Mouse (Mus musculus): ENCODE results near the gene Il17rd. TPM values are rescaled to one million over a fixed set of nuclear protein-coding genes. Genes with fewer than 3 reads are reported as not detected.

Il17rd gene
- polyA plus RNA-seq, 1 experiment from 2014 or later = 1.1 TPM

GRCm38 (mm10) chr14:27048231-27048956 is 9.7 kb downstream of the Il17rd start:
- 0 out of 2 replicates have a peak, but pooled peaks cover 8% of the 10 kb centered on the region for H3K4me1 ChIP-seq (replicated peaks; ENCODE audit: control insufficient read depth, insufficient read depth)
- no peaks in the 10 kb centered on the region for H3K27me3 ChIP-seq (ENCODE audit: control insufficient read depth, insufficient read depth, low read length)
- H3K36me3 ChIP-seq (ENCODE audit: control insufficient read depth, insufficient read depth, low read length) = no peaks in the 10 kb centered on the region
- WGBS = 76% methylated on average over 8 of the region's 8 CpGs
- H3K27ac ChIP-seq (replicated peaks) = no peak overlapping the region
- H3K4me2 ChIP-seq (replicated peaks; ENCODE audit: low read depth) = no peak overlapping the region
- no peak overlapping the region for H3K9ac ChIP-seq (ENCODE audit: low read length)
- H3K9me3 ChIP-seq (ENCODE audit: control insufficient read depth, low read length) = no peaks in the 10 kb centered on the region
- TF ChIP-seq CTCF (IDR thresholded peaks at IDR 0.05; ENCODE audit: low read depth) (no peak), EP300 (optimal IDR thresholded peaks at IDR 0.05) (no peak)
- H3K4me3 ChIP-seq (ENCODE audit: low read depth, low read length) = no peak overlapping the region
- ATAC-seq (ENCODE audit: low FRiP score, low TSS enrichment) (no peak), DNase-seq (ENCODE audit: low spot score) (no peak)

GRCm38 (mm10) chr14:27050043-27050442 is 11.3 kb downstream of the Il17rd start:
- 0 out of 2 replicates have a peak, but pooled peaks cover under 1% of the 10 kb centered on the region for H3K4me1 ChIP-seq (replicated peaks; ENCODE audit: control insufficient read depth, insufficient read depth)
- ATAC-seq (ENCODE audit: low FRiP score, low TSS enrichment) (no peak), DNase-seq (ENCODE audit: low spot score) (no peak)
- WGBS = 63% methylated on average over 9 of the region's 9 CpGs
- H3K4me2 ChIP-seq (replicated peaks; ENCODE audit: low read depth) = no peak overlapping the region
- H3K9ac ChIP-seq (ENCODE audit: low read length) = no peak overlapping the region
- no peaks in the 10 kb centered on the region for H3K27me3 ChIP-seq (ENCODE audit: control insufficient read depth, insufficient read depth, low read length)
- no peaks in the 10 kb centered on the region for H3K36me3 ChIP-seq (ENCODE audit: control insufficient read depth, insufficient read depth, low read length)
- no peak overlapping the region for H3K4me3 ChIP-seq (ENCODE audit: low read depth, low read length)
- TF ChIP-seq EP300 (optimal IDR thresholded peaks at IDR 0.05) (no peak), CTCF (IDR thresholded peaks at IDR 0.05; ENCODE audit: low read depth) (no peak)
- no peaks in the 10 kb centered on the region for H3K9me3 ChIP-seq (ENCODE audit: control insufficient read depth, low read length)
- H3K27ac ChIP-seq (replicated peaks) = no peak overlapping the region

GRCm38 (mm10) chr14:27050560-27051510 is 12.1 kb downstream of the Il17rd start:
- TF ChIP-seq CTCF (IDR thresholded peaks at IDR 0.05; ENCODE audit: low read depth) = no peak
- TF ChIP-seq EP300 (optimal IDR thresholded peaks at IDR 0.05) = no peak
- no peaks in the 10 kb centered on the region for H3K4me1 ChIP-seq (replicated peaks; ENCODE audit: control insufficient read depth, insufficient read depth)
- DNase-seq (ENCODE audit: low spot score) = no peak
- no peaks in the 10 kb centered on the region for H3K9me3 ChIP-seq (ENCODE audit: control insufficient read depth, low read length)
- no peaks in the 10 kb centered on the region for H3K27me3 ChIP-seq (ENCODE audit: control insufficient read depth, insufficient read depth, low read length)
- no peak overlapping the region for H3K9ac ChIP-seq (ENCODE audit: low read length)
- no peak overlapping the region for H3K4me2 ChIP-seq (replicated peaks; ENCODE audit: low read depth)
- no peaks in the 10 kb centered on the region for H3K36me3 ChIP-seq (ENCODE audit: control insufficient read depth, insufficient read depth, low read length)
- 53% methylated on average over 18 of the region's 18 CpGs for WGBS
- no peak overlapping the region for H3K4me3 ChIP-seq (ENCODE audit: low read depth, low read length)
- H3K27ac ChIP-seq (replicated peaks) = no peak overlapping the region
- ATAC-seq (ENCODE audit: low FRiP score, low TSS enrichment) = no peak

GRCm38 (mm10) chr14:27051511-27051895 is 12.8 kb downstream of the Il17rd start:
- Histone ChIP-seq H3K27me3 (ENCODE audit: control insufficient read depth, insufficient read depth, low read length) (no peaks in the 10 kb centered on the region), H3K36me3 (ENCODE audit: control insufficient read depth, insufficient read depth, low read length) (no peaks in the 10 kb centered on the region), H3K4me1 (replicated peaks; ENCODE audit: control insufficient read depth, insufficient read depth) (no peaks in the 10 kb centered on the region), H3K9ac (ENCODE audit: low read length) (no peak overlapping the region), H3K27ac (replicated peaks) (no peak overlapping the region), H3K4me3 (ENCODE audit: low read depth, low read length) (no peak overlapping the region), H3K4me2 (replicated peaks; ENCODE audit: low read depth) (no peak overlapping the region), H3K9me3 (ENCODE audit: control insufficient read depth, low read length) (no peaks in the 10 kb centered on the region)
- 63% methylated on average over 5 of the region's 5 CpGs for WGBS
- no peak for TF ChIP-seq EP300 (optimal IDR thresholded peaks at IDR 0.05)
- no peak for TF ChIP-seq CTCF (IDR thresholded peaks at IDR 0.05; ENCODE audit: low read depth)
- ATAC-seq (ENCODE audit: low FRiP score, low TSS enrichment) (no peak), DNase-seq (ENCODE audit: low spot score) (no peak)

- 12% methylated on average over 13 of the region's 13 CpGs for WGBS
- Histone ChIP-seq H3K27ac (replicated peaks) (no peak overlapping the region), H3K9ac (ENCODE audit: low read length) (no peak overlapping the region), H3K27me3 (ENCODE audit: control insufficient read depth, insufficient read depth, low read length) (no peaks in the 10 kb centered on the region), H3K4me2 (replicated peaks; ENCODE audit: low read depth) (0 out of 2 replicates have a peak overlapping the region, but pooled peaks have one; percentile 3), H3K4me3 (ENCODE audit: low read depth, low read length) (no peak overlapping the region), H3K4me1 (replicated peaks; ENCODE audit: control insufficient read depth, insufficient read depth) (peaks cover 7% of the 10 kb centered on the region; the same call in 1 of the 2 replicates), H3K9me3 (ENCODE audit: control insufficient read depth, low read length) (no peaks in the 10 kb centered on the region), H3K36me3 (ENCODE audit: control insufficient read depth, insufficient read depth, low read length) (no peaks in the 10 kb centered on the region)
- no peak for DNase-seq (ENCODE audit: low spot score)
- no peak for ATAC-seq (ENCODE audit: low FRiP score, low TSS enrichment)
- TF ChIP-seq CTCF (IDR thresholded peaks at IDR 0.05; ENCODE audit: low read depth) (peak; percentile 41; the same call in 1 of the 2 replicates), EP300 (optimal IDR thresholded peaks at IDR 0.05) (no peak)
Measured at GRCm38 (mm10) chr14:27058535-27059223, 19.9 kb downstream of the Il17rd start.

All from stomach, postnatal 0 days (tissue).